Mouse (Mus musculus) cortical plate, adult 2 months (tissue): ENCODE results near the gene Olfr1274-ps. TPM values are rescaled to one million over a fixed set of nuclear protein-coding genes. Genes with fewer than 3 reads are reported as not detected.

Source experiments
- H3K27ac ChIP-seq: fragments of 200-500 bp; 2 replicates; pipeline ENCODE4 v1.5.1; 2012; ENCODE audit warnings: low read length, control low read depth, inconsistent platforms; ENCODE audit not compliant: insufficient read depth
- H3K4me1 ChIP-seq: fragments of 200-500 bp; 2 replicates; pipeline ENCODE4 v1.6.1; 2011; ENCODE audit warnings: low read length; ENCODE audit not compliant: control insufficient read depth, insufficient read depth
- H3K4me3 ChIP-seq: fragments of 200-500 bp; 2 replicates; pipeline ENCODE4 v1.5.1; 2011; ENCODE audit warnings: mild to moderate bottlenecking, low read length, control low read depth; ENCODE audit not compliant: insufficient read depth
- CTCF ChIP-seq: fragments of 200-500 bp; IDR thresholded peaks from 2 replicates; pipeline ENCODE4 v1.5.1; 2011; ENCODE audit warnings: mild to moderate bottlenecking, control low read depth, low read length; ENCODE audit not compliant: insufficient read depth; ENCODE audit errors: extremely low read depth
- POLR2A ChIP-seq: fragments of 200-500 bp; IDR thresholded peaks from 2 replicates; pipeline ENCODE4 v1.6.1; 2011; ENCODE audit warnings: mild to moderate bottlenecking, low read length, control low read depth; ENCODE audit not compliant: insufficient read depth; ENCODE audit errors: extremely low read depth
- polyA plus RNA-seq: library from polyadenylated mRNA; depleted of rRNA; stranded (reverse); fragments of >200 nt; gene quantifications from 2 replicates; pipeline ENCODE4 v1.2.3, GENCODE M21; 2012; rRNA removed

Gene Olfr1274-ps
- polyA plus RNA-seq, 1 experiment, result not detected

- H3K4me1 ChIP-seq, result peaks cover 2% of the 10 kb centered on the region; the same call in 1 of the 2 replicates
- H3K4me3 ChIP-seq, result no peak overlapping the region
- TF ChIP-seq POLR2A (no peak), CTCF (no peak)
- 0 out of 2 replicates have a peak overlapping the region, but pooled peaks have one; percentile 2 for H3K27ac ChIP-seq
Observed at GRCm38 (mm10) chr2:90443811-90444210, 45.3 kb downstream of the Olfr1274-ps start.

GRCm38 (mm10) chr2:90448967-90449740, 50.7 kb downstream of the Olfr1274-ps start:
- Histone ChIP-seq H3K27ac (no peak overlapping the region), H3K4me3 (no peak overlapping the region), H3K4me1 (no peaks in the 10 kb centered on the region)
- no peak for TF ChIP-seq POLR2A
- TF ChIP-seq CTCF, result no peak

- TF ChIP-seq CTCF (no peak), POLR2A (no peak)
- H3K4me1 ChIP-seq, result no peaks in the 10 kb centered on the region
- no peak overlapping the region for H3K27ac ChIP-seq
- H3K4me3 ChIP-seq, result no peak overlapping the region
Observed at GRCm38 (mm10) chr2:90452380-90452779, 53.9 kb downstream of the Olfr1274-ps start.

Other genes starting within 250 kb of the Olfr1274-ps start
- not detected in 2 replicates for gene Olfr1270, start 245.6 kb upstream of the Olfr1274-ps start, polyA plus RNA-seq
- gene Olfr1506, start 174.2 kb upstream of the Olfr1274-ps start, polyA plus RNA-seq, result not detected in 2 replicates
- gene Olfr142, start 141.1 kb upstream of the Olfr1274-ps start, polyA plus RNA-seq, result not detected in 2 replicates
- not detected in 2 replicates for gene Olfr1271, start 127.7 kb upstream of the Olfr1274-ps start, polyA plus RNA-seq
- gene Olfr1272, start 105.8 kb upstream of the Olfr1274-ps start, polyA plus RNA-seq, result not detected in 2 replicates
- not detected in 2 replicates for gene Gm13769, start 76.5 kb upstream of the Olfr1274-ps start, polyA plus RNA-seq
- gene Ptprj, start 182.0 kb downstream of the Olfr1274-ps start, polyA plus RNA-seq, result 36.9 and 40.2 TPM in 2 replicates